Mouse (Mus musculus) liver, adult 2 months (tissue): ENCODE results near the gene Dpy19l1.

Experiments used
- CTCF ChIP-seq: fragments of 200-500 bp; IDR thresholded peaks from 2 replicates; pipeline ENCODE4 v1.5.1; 2011; ENCODE audit warnings: low read depth, low read length, control low read depth
- POLR2A ChIP-seq: fragments of 200-500 bp; IDR thresholded peaks from 2 replicates; pipeline ENCODE4 v1.6.1; 2011; ENCODE audit warnings: low read length, control low read depth; ENCODE audit not compliant: insufficient read depth; ENCODE audit errors: extremely low read depth

DNA sequence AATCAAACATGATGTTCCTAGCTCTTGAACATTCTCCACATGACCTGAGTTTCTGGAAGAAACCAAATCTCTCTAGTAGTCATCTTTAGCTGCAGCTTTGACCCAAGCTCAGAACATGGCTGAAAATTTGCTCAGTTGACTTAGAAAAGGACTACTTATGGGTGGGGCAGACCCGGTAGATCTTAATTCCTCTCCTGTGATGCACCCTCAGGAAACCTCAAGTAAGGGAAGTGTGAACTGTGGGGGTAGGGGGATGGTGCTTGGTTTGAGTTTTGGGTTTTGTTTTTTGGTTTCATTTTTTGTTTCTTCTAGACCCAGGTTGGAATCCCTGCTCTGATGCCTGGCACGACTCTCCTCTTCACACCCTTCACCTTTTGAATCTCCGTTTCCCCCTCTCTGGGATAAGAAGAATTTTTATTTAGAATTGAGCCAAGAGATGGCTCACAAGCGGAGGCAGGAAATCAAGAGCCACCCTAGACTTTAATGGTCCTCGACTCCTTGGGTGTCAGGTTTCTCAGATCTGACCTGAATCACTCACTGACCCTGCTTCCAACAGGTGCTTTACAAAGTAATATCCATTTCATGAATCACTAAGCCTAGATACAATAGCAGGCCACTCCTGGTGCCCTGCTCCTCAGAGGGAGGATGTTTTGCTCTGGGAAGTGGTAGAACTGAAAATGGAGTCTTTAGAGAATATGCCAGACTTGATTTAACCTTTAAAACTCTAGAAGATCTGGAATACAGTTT lies 2.2 kb upstream of the Dpy19l1 start:
- TF ChIP-seq CTCF, result no peak
- TF ChIP-seq POLR2A, result no peak
